Mouse (Mus musculus) adrenal gland, adult 18-20 months (tissue): ENCODE measurements around the gene Ano10. TPM values are rescaled to one million over a fixed set of nuclear protein-coding genes. Genes with fewer than 3 reads are reported as not detected.
A peak's percentile ranks its signal among the peaks of the same experiment; 100 is the strongest.

Source experiments
- DNase-seq, 2 experiments: peaks; one replicate each; pipeline ENCODE4 v3.0.0; 2021 to 2022; ENCODE audit warnings: low spot score in 2 of 2
- total RNA-seq, 2 experiments: library from RNA; stranded (reverse); gene quantifications; 1 replicate in 1 of 2; 2 replicates in 1 of 2; pipeline ENCODE4 v1.2.3; 2021

The Ano10 gene
- total RNA-seq, 2 experiments from 2014 or later = 59.0 to 93.2 TPM

GRCm38 (mm10) chr9:122247430-122248027, 46.7 kb downstream of the Ano10 start:
- DNase-seq = peak; percentile 68 to 74

- DNase-seq = no peak
Measured at GRCm38 (mm10) chr9:122245879-122246278, 48.3 kb downstream of the Ano10 start.

GRCm38 (mm10) chr9:122245471-122245870, 48.8 kb downstream of the Ano10 start:
- DNase-seq = no peak

- DNase-seq = no peak
Measured at GRCm38 (mm10) chr9:122244800-122245165, 49.4 kb downstream of the Ano10 start.

- DNase-seq = peak; percentile 43 to 57
Measured at GRCm38 (mm10) chr9:122244080-122244799, 50.0 kb downstream of the Ano10 start.

- no peak for DNase-seq
Measured at GRCm38 (mm10) chr9:122243297-122243696, 50.9 kb downstream of the Ano10 start.

- no peak for DNase-seq
Measured at GRCm38 (mm10) chr9:122242856-122243255, 51.4 kb downstream of the Ano10 start.

- DNase-seq = no peak
Measured at GRCm38 (mm10) chr9:122241812-122242400, 52.3 kb downstream of the Ano10 start.

- DNase-seq = no peak
Measured at GRCm38 (mm10) chr9:122240629-122241199, 53.5 kb downstream of the Ano10 start.

- DNase-seq = no peak
Measured at GRCm38 (mm10) chr9:122234741-122235140, 59.5 kb downstream of the Ano10 start.

- DNase-seq = no peak
Measured at GRCm38 (mm10) chr9:122233972-122234345, 60.3 kb downstream of the Ano10 start.

GRCm38 (mm10) chr9:122233316-122233971, 60.8 kb downstream of the Ano10 start:
- DNase-seq = no peak

GRCm38 (mm10) chr9:122232912-122233311, 61.3 kb downstream of the Ano10 start:
- no peak for DNase-seq

- no peak for DNase-seq
Measured at GRCm38 (mm10) chr9:122230701-122231100, 63.5 kb downstream of the Ano10 start.

GRCm38 (mm10) chr9:122226419-122226818, 67.8 kb downstream of the Ano10 start:
- no peak for DNase-seq

- no peak for DNase-seq
Measured at GRCm38 (mm10) chr9:122225309-122225708, 68.9 kb downstream of the Ano10 start.

- DNase-seq = no peak
Measured at GRCm38 (mm10) chr9:122223005-122223404, 71.2 kb downstream of the Ano10 start.

- no peak for DNase-seq
Measured at GRCm38 (mm10) chr9:122219934-122220333, 74.3 kb downstream of the Ano10 start.

- no peak for DNase-seq
Measured at GRCm38 (mm10) chr9:122216945-122217529, 77.2 kb downstream of the Ano10 start.

- DNase-seq = no peak
Measured at GRCm38 (mm10) chr9:122215118-122215517, 79.1 kb downstream of the Ano10 start.

GRCm38 (mm10) chr9:122208311-122208710, 85.9 kb downstream of the Ano10 start:
- no peak for DNase-seq
